Mouse (Mus musculus) kidney, embryonic 15.5 days (tissue): Measurements from ENCODE around the gene Btbd10. TPM values are rescaled to one million over a fixed set of nuclear protein-coding genes. Genes with fewer than 3 reads are reported as not detected.

Source experiments
- polyA plus RNA-seq: library from polyadenylated mRNA; unstranded; fragments of >200 nt; fragmentation: Nextera tagmentation; extraction: Ambion mirVana; gene quantifications from 2 replicates; pipeline ENCODE4 v1.2.1, GENCODE M21; 2015

Gene Btbd10
- polyA plus RNA-seq, 1 experiment from 2014 or later = 21.9 TPM

Other genes with a start within 250 kb of the Btbd10 start
- gene Arntl, start 161.9 kb downstream of the Btbd10 start, polyA plus RNA-seq = 9.3 and 10.1 TPM in 2 replicates
- not detected in 2 replicates for gene Pth, start 19.2 kb upstream of the Btbd10 start, polyA plus RNA-seq
- 88.7 and 96.9 TPM in 2 replicates for gene Far1, start 144.4 kb upstream of the Btbd10 start, polyA plus RNA-seq